Mouse (Mus musculus) kidney, postnatal 4 days (tissue): ENCODE results near the gene Egfl8.

Experiments used
- DNase-seq, 2 experiments: peaks; one replicate each; pipeline ENCODE4 v3.0.0; 2021; ENCODE audit warnings: mixed read lengths in 2 of 2

Egfl8 gene

GRCm38 (mm10) chr17:34593752-34594525, 21.8 kb downstream of the Egfl8 start:
- DNase-seq = peak; percentile 69 to 79

- peak; percentile 61 to 75 for DNase-seq
Measured at GRCm38 (mm10) chr17:34592581-34593549, 22.9 kb downstream of the Egfl8 start.

- peak; percentile 97 for DNase-seq
Measured at GRCm38 (mm10) chr17:34591994-34592375, 23.8 kb downstream of the Egfl8 start.

- peak; percentile 55 to 73 for DNase-seq
Measured at GRCm38 (mm10) chr17:34591029-34591993, 24.5 kb downstream of the Egfl8 start, which contains the start of gene Pbx2. Gene Pbx2, plus strand, starts transcription at chr17:34591266.

GRCm38 (mm10) chr17:34590154-34590987, 25.4 kb downstream of the Egfl8 start:
- DNase-seq = peak in 1 of 2 experiments; percentile 47

GRCm38 (mm10) chr17:34589681-34590101, 26.1 kb downstream of the Egfl8 start, which contains the start of gene Gpsm3:
Gene Gpsm3, plus strand, starts transcription at chr17:34589806.
- DNase-seq = peak; percentile 70 to 82

GRCm38 (mm10) chr17:34589206-34589605, 26.6 kb downstream of the Egfl8 start:
- no peak for DNase-seq

- DNase-seq = no peak
Measured at GRCm38 (mm10) chr17:34588767-34589166, 27.0 kb downstream of the Egfl8 start.

- DNase-seq = no peak
Measured at GRCm38 (mm10) chr17:34587814-34588213, 28.0 kb downstream of the Egfl8 start.

- DNase-seq = peak; percentile 97 to 99
Measured at GRCm38 (mm10) chr17:34587423-34587811, 28.4 kb downstream of the Egfl8 start.

- DNase-seq = peak; percentile 94 to 96
Measured at GRCm38 (mm10) chr17:34586796-34587422, 28.9 kb downstream of the Egfl8 start.

GRCm38 (mm10) chr17:34585877-34586771, 29.6 kb downstream of the Egfl8 start:
- no peak for DNase-seq

- no peak for DNase-seq
Measured at GRCm38 (mm10) chr17:34585121-34585520, 30.6 kb downstream of the Egfl8 start.

- DNase-seq = no peak
Measured at GRCm38 (mm10) chr17:34583819-34584218, 32.0 kb downstream of the Egfl8 start.

- DNase-seq = no peak
Measured at GRCm38 (mm10) chr17:34583397-34583796, 32.4 kb downstream of the Egfl8 start.

- DNase-seq = no peak
Measured at GRCm38 (mm10) chr17:34582528-34582927, 33.2 kb downstream of the Egfl8 start.

- no peak for DNase-seq
Measured at GRCm38 (mm10) chr17:34578070-34578469, 37.7 kb downstream of the Egfl8 start.

- no peak for DNase-seq
Measured at GRCm38 (mm10) chr17:34576577-34576976, 39.2 kb downstream of the Egfl8 start.

- DNase-seq = peak in 1 of 2 experiments; percentile 49
Measured at GRCm38 (mm10) chr17:34572361-34572760, 43.4 kb downstream of the Egfl8 start.

GRCm38 (mm10) chr17:34571875-34572274, 43.9 kb downstream of the Egfl8 start:
- DNase-seq = peak in 1 of 2 experiments; percentile 35
